Mouse (Mus musculus): ENCODE results near the gene Erc1.

The Erc1 gene

GRCm38 (mm10) chr6:119590872-119591271 lies 257.1 kb downstream of the Erc1 start:
- DNase-seq (ENCODE audit: extremely low spot score) = no peak

- DNase-seq (ENCODE audit: extremely low spot score) = no peak
Measured at GRCm38 (mm10) chr6:119587897-119588296, 260.1 kb downstream of the Erc1 start.

- DNase-seq (ENCODE audit: extremely low spot score) = no peak
Measured at GRCm38 (mm10) chr6:119587454-119587853, 260.5 kb downstream of the Erc1 start.

GRCm38 (mm10) chr6:119585652-119586375 lies 262.2 kb downstream of the Erc1 start:
- DNase-seq (ENCODE audit: extremely low spot score) = peak; percentile 49

- no peak for DNase-seq (ENCODE audit: extremely low spot score)
Measured at GRCm38 (mm10) chr6:119584061-119584460, 263.9 kb downstream of the Erc1 start.

- no peak for DNase-seq (ENCODE audit: extremely low spot score)
Measured at GRCm38 (mm10) chr6:119583165-119583564, 264.8 kb downstream of the Erc1 start.

GRCm38 (mm10) chr6:119576706-119577105 lies 271.3 kb downstream of the Erc1 start:
- no peak for DNase-seq (ENCODE audit: extremely low spot score)

- DNase-seq (ENCODE audit: extremely low spot score) = no peak
Measured at GRCm38 (mm10) chr6:119575331-119575730, 272.6 kb downstream of the Erc1 start.

GRCm38 (mm10) chr6:119572296-119572695 lies 275.7 kb downstream of the Erc1 start:
- no peak for DNase-seq (ENCODE audit: extremely low spot score)

GRCm38 (mm10) chr6:119570797-119571196 lies 277.2 kb downstream of the Erc1 start:
- no peak for DNase-seq (ENCODE audit: extremely low spot score)

- no peak for DNase-seq (ENCODE audit: extremely low spot score)
Measured at GRCm38 (mm10) chr6:119568339-119568738, 279.6 kb downstream of the Erc1 start.

- no peak for DNase-seq (ENCODE audit: extremely low spot score)
Measured at GRCm38 (mm10) chr6:119565451-119566379, 282.3 kb downstream of the Erc1 start.

GRCm38 (mm10) chr6:119562558-119562957 lies 285.4 kb downstream of the Erc1 start:
- no peak for DNase-seq (ENCODE audit: extremely low spot score)

GRCm38 (mm10) chr6:119558855-119559254 lies 289.1 kb downstream of the Erc1 start:
- no peak for DNase-seq (ENCODE audit: extremely low spot score)

GRCm38 (mm10) chr6:119554439-119554838 lies 293.5 kb downstream of the Erc1 start:
- no peak for DNase-seq (ENCODE audit: extremely low spot score)

GRCm38 (mm10) chr6:119544518-119544864 lies 303.5 kb downstream of the Erc1 start:
- DNase-seq (ENCODE audit: extremely low spot score) = peak; percentile 70

GRCm38 (mm10) chr6:119543803-119544517 lies 304.0 kb downstream of the Erc1 start, which contains the start of gene Wnt5b:
Wnt5b (minus strand) TSS chr6:119544347.
- peak; percentile 63 for DNase-seq (ENCODE audit: extremely low spot score)

- DNase-seq (ENCODE audit: extremely low spot score) = no peak
Measured at GRCm38 (mm10) chr6:119543456-119543802, 304.5 kb downstream of the Erc1 start.

- no peak for DNase-seq (ENCODE audit: extremely low spot score)
Measured at GRCm38 (mm10) chr6:119535867-119536266, 312.1 kb downstream of the Erc1 start.

- no peak for DNase-seq (ENCODE audit: extremely low spot score)
Measured at GRCm38 (mm10) chr6:119533170-119533709, 314.7 kb downstream of the Erc1 start.

- DNase-seq (ENCODE audit: extremely low spot score) = no peak
Measured at GRCm38 (mm10) chr6:119529659-119530058, 318.3 kb downstream of the Erc1 start.

GRCm38 (mm10) chr6:119526498-119526897 lies 321.5 kb downstream of the Erc1 start:
- DNase-seq (ENCODE audit: extremely low spot score) = no peak
